Mouse (Mus musculus) A20 (cell line): ENCODE results near the gene Olfr521.
"Not testable (repeated sequence)": the region's sequence is repeated elsewhere in the genome, so short reads cannot be mapped to it uniquely, and the experiment has no call there.

ENCODE experiments used
- DNase-seq: peaks from one replicate; pipeline ENCODE4 v3.0.0-alpha.2; 2011; ENCODE audit warnings: low read depth, low spot score

The Olfr521 gene

GRCm38 (mm10) chr7:99763207-99763606 is at the start of gene Olfr521:
Gene Olfr521 (plus strand): TSS chr7:99763507.
- DNase-seq: no peak

GRCm38 (mm10) chr7:99716536-99716935 is 46.8 kb upstream of the Olfr521 start:
- no peak for DNase-seq

GRCm38 (mm10) chr7:99729973-99730372 is 33.3 kb upstream of the Olfr521 start, which contains the start of gene Olfr520:
Gene Olfr520 (plus strand): TSS chr7:99730273.
- no peak for DNase-seq

GRCm38 (mm10) chr7:99734612-99735011 is 28.7 kb upstream of the Olfr521 start:
- DNase-seq: no peak

- DNase-seq: not testable (repeated sequence)
Measured at GRCm38 (mm10) chr7:99735491-99735890, 27.8 kb upstream of the Olfr521 start.

- no peak for DNase-seq
Measured at GRCm38 (mm10) chr7:99739276-99739675, 24.0 kb upstream of the Olfr521 start.

- peak; percentile 23 for DNase-seq
Measured at GRCm38 (mm10) chr7:99781385-99781784, 18.1 kb downstream of the Olfr521 start.

GRCm38 (mm10) chr7:99781916-99782315 is 18.6 kb downstream of the Olfr521 start:
- DNase-seq: peak; percentile 40

- no peak for DNase-seq
Measured at GRCm38 (mm10) chr7:99783421-99783820, 20.1 kb downstream of the Olfr521 start.

GRCm38 (mm10) chr7:99785553-99785952 is 22.2 kb downstream of the Olfr521 start:
- peak; percentile 52 for DNase-seq

- DNase-seq: no peak
Measured at GRCm38 (mm10) chr7:99786774-99787173, 23.5 kb downstream of the Olfr521 start.

GRCm38 (mm10) chr7:99787935-99788334 is 24.6 kb downstream of the Olfr521 start:
- no peak for DNase-seq

- DNase-seq: no peak
Measured at GRCm38 (mm10) chr7:99788563-99788962, 25.3 kb downstream of the Olfr521 start.

GRCm38 (mm10) chr7:99790816-99791215 is 27.5 kb downstream of the Olfr521 start:
- no peak for DNase-seq

GRCm38 (mm10) chr7:99794096-99794495 is 30.8 kb downstream of the Olfr521 start:
- peak; percentile 80 for DNase-seq

- peak; percentile 98 for DNase-seq
Measured at GRCm38 (mm10) chr7:99795192-99795981, 32.1 kb downstream of the Olfr521 start.

GRCm38 (mm10) chr7:99796471-99796870 is 33.2 kb downstream of the Olfr521 start:
- peak; percentile 56 for DNase-seq

GRCm38 (mm10) chr7:99797261-99797660 is 34.0 kb downstream of the Olfr521 start:
- peak; percentile 16 for DNase-seq

GRCm38 (mm10) chr7:99797911-99798647 is 34.8 kb downstream of the Olfr521 start:
- DNase-seq: peak; percentile 84

- no peak for DNase-seq
Measured at GRCm38 (mm10) chr7:99799118-99799517, 35.8 kb downstream of the Olfr521 start.

- no peak for DNase-seq
Measured at GRCm38 (mm10) chr7:99803535-99803934, 40.2 kb downstream of the Olfr521 start.

- DNase-seq: not testable (repeated sequence)
Measured at GRCm38 (mm10) chr7:99804033-99804432, 40.7 kb downstream of the Olfr521 start.

GRCm38 (mm10) chr7:99805340-99805739 is 42.0 kb downstream of the Olfr521 start:
- no peak for DNase-seq
